Mouse (Mus musculus) urinary bladder, postnatal 14 days (tissue): Measurements from ENCODE around the gene Car2.
A peak's percentile ranks its signal among the peaks of the same experiment; 100 is the strongest.

Experiments used
- DNase-seq: peaks from one replicate; pipeline ENCODE4 v3.0.0; 2021; ENCODE audit warnings: low spot score

The Car2 gene

GRCm38 (mm10) chr3:14878749-14879223, 7.3 kb upstream of the Car2 start:
- DNase-seq, result no peak

- DNase-seq, result no peak
These were observed 6.8 kb upstream of the Car2 start for GRCm38 (mm10) chr3:14879293-14879692.

DNA sequence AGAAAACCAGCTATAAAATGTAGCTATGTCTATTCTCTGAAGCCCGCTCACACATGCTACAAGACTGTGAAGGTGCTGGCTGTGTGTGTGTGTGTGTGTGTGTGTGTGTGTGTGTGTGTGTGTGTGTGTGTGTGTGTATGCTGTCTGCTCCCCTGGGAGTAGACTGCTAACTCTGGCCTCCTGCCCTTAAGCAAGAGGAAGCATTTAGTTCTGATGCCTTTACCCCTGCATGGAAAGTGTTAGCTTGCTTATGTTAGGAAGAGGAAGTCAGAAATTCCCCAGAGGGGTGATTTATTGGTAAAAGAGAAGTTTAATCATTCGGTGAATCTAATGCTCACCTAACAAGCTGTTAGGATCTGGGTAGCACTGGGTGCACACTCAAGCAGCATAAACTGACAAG, 5.8 kb upstream of the Car2 start:
- no peak for DNase-seq

DNA sequence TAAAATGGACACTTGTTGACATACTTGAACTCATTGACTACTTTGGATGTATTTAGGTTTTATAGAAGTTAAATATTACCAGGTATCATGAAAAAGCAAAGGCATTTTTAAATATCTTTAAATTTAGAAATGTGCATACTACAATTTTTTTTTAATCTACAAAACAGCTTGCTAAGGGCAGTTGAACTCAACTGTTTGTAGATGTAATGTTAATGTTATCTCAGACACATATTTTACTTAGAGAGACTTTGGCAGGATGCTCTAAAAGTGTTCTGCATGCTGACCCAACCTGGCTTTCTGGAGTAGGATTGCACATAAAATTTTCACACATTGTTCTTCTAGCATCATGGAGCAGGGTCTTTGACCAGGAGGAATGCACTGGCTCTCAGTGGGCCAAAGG, 4.1 kb upstream of the Car2 start:
- no peak for DNase-seq

GRCm38 (mm10) chr3:14882756-14883155, 3.3 kb upstream of the Car2 start:
- DNase-seq, result no peak

DNA sequence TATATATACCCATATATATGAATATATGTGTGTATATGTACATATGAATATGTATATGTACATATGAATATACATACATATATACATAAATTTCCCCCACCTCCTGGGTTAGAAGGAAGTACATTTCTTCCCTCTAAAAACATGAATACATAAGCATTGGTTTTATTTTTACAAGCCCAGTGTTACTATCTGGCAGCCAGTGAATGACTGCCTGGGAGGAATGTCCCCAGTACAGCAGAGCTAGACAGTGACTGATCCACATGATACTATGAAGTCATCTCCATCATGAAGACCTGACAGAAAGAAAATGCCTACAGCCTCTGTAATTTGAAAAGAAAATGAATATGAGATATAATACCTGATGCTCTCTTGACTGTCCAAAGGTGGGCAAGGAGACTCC, 1.2 kb upstream of the Car2 start:
- no peak for DNase-seq

- no peak for DNase-seq
These were observed 1.1 kb downstream of the Car2 start for GRCm38 (mm10) chr3:14887134-14887666.

- DNase-seq, result no peak
These were observed 1.7 kb downstream of the Car2 start for GRCm38 (mm10) chr3:14887686-14888295.

GRCm38 (mm10) chr3:14888549-14888948, 2.5 kb downstream of the Car2 start:
- DNase-seq, result no peak

DNA sequence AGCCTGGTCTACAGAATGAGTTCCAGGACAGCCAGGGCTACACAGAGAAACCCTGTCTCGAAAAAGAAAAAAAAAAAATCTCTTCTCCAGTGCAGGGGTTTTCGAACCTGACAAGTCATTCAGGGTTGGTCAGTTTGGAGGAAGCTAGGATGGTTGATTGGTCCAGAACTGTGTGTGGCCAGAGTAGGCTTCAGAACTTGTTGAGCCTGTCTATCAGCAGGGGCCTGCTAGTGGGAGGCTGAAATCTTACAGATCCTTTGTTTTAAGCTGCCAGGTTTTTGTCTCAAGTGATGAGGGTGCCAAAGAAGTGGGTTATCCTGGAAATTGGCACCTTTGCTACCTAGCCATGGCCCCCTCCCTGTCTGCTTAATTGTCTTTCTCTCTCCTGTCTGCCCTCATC, 3.0 kb downstream of the Car2 start:
- DNase-seq, result peak; percentile 21

- no peak for DNase-seq
These were observed 3.8 kb downstream of the Car2 start for GRCm38 (mm10) chr3:14889716-14890409.

GRCm38 (mm10) chr3:14892991-14893390, 6.9 kb downstream of the Car2 start:
- DNase-seq, result no peak

DNA sequence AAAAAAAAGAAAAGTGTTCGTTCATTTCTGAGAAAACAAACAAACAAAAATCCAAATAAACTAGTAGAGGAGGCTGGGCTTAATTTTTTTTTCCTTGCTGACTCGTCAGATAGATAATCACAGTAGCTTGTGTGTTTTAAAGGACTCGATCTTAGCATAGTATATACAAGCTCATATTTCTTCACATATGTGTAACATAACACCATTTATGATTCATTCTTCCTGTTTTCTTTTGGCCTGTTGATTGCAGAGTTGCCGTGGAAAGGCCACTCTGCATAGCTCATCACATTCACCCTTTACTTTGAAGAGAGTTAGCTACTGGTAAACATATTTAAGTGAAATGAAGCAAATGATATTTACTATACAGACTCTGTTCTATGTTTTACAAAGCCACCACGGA, 7.6 kb downstream of the Car2 start:
- no peak for DNase-seq

GRCm38 (mm10) chr3:14895333-14895732, 9.3 kb downstream of the Car2 start:
- no peak for DNase-seq

DNA sequence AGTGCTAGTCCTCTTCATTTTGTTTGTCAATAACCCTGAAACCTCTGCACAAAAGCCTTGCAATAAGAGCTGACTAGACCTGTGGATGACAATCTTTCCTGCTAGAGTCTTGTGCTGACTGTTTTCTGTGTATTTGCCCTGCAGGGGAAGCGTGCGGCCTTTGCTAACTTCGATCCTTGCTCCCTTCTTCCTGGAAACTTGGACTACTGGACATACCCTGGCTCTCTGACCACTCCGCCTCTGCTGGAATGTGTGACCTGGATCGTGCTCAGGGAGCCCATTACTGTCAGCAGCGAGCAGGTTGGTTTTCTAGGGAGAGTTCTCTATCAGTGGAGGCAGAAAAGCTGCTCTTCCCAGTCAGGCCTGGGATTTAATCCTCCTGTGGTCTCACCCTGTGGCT, 11.7 kb downstream of the Car2 start:
- no peak for DNase-seq

GRCm38 (mm10) chr3:14903380-14903779, 17.3 kb downstream of the Car2 start:
- DNase-seq, result no peak

DNA sequence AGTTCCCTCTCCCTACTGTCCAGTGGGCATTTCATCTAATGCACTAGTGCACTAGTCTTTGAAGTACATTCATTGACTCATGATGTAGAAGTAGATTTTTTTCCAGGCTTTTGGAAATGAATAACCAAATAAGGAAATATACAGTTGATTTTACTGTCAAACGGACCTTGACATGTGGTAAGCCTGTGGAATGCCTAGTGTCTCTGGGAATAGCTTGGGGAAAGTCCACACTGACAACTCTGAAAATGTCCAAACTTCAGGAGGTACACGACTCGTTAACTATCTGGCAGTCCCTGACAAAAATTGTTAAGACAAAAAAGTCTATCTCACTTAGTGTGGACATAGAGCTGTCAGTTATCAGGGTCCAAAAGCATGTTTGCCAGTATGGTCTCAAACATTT, 18.1 kb downstream of the Car2 start:
- no peak for DNase-seq

- no peak for DNase-seq
These were observed 21.2 kb downstream of the Car2 start for GRCm38 (mm10) chr3:14907271-14907670.

GRCm38 (mm10) chr3:14911992-14912582, 26.0 kb downstream of the Car2 start:
- DNase-seq, result no peak

DNA sequence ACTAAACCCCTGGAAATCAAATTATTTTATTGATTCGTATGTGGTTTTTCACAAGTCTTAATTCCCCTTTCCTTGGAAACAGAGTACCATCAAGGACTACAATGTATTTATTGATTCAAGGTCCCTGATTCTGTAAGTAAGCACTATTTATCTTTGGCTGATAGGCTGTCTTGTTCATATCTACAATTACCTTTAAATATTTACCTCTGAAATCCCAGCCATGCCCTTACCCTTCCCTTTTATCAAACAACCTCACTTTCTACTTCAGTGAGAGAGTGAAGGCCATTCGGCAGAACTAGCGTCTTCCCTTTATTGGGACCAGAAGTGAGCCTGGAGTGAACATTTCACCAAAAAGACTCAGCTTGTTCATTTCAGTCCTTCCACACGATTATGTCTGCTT, 27.7 kb downstream of the Car2 start:
- DNase-seq, result no peak

- DNase-seq, result no peak
These were observed 29.3 kb downstream of the Car2 start for GRCm38 (mm10) chr3:14915355-14915754.

GRCm38 (mm10) chr3:14917261-14917660, 31.2 kb downstream of the Car2 start:
- no peak for DNase-seq

DNA sequence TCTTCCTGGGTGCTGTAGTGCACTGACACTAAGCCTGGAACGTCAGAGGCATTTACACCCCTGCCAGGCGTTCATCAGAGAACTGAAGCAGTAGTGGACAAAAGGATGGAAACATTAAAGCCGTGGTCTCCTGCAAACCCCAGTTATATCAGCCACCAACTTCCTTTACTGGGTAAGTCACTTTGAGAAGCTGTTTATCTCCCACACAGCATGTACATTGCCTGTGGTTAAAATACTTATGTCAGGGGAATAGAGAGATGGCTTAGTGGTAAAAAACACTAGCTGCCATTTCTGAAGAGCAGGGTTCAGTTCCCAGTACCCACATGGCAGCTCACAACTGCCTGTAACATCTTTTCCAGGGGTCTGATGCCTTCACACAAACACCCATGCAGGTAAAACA, 58.6 kb downstream of the Car2 start:
- DNase-seq, result no peak
